Mouse (Mus musculus) stomach, embryonic 15.5 days (tissue): Measurements from ENCODE around the gene Atp11a. TPM values are rescaled to one million over a fixed set of nuclear protein-coding genes. Genes with fewer than 3 reads are reported as not detected.

Experiments used
- ATAC-seq: fragments of 200-750 bp; cut with Nextera tagmentation; 2 replicates; pipeline ENCODE4 v1.8.0; 2017; ENCODE audit warnings: low read depth, moderate number of reproducible peaks, moderate TSS enrichment; ENCODE audit not compliant: insufficient read depth, low FRiP score
- H3K27ac ChIP-seq: fragments of 300-500 bp; sonication (generic); 2 replicates; pipeline ENCODE4 v1.5.1; 2015; ENCODE audit warnings: mild to moderate bottlenecking, inconsistent platforms
- H3K27me3 ChIP-seq: fragments of 300-500 bp; sonication (generic); replicated peaks from 2 replicates; pipeline ENCODE4 v1.6.1; 2015; ENCODE audit warnings: inconsistent platforms
- H3K36me3 ChIP-seq: fragments of 300-500 bp; sonication (generic); 2 replicates; pipeline ENCODE4 v1.6.1; 2015; ENCODE audit warnings: inconsistent platforms
- H3K4me1 ChIP-seq: fragments of 300-500 bp; sonication (generic); 2 replicates; pipeline ENCODE4 v1.6.1; 2015; ENCODE audit warnings: inconsistent platforms
- H3K4me2 ChIP-seq: fragments of 300-500 bp; sonication (generic); 2 replicates; pipeline ENCODE4 v1.6.1; 2015; ENCODE audit warnings: mild to moderate bottlenecking, inconsistent platforms
- H3K4me3 ChIP-seq: fragments of 300-500 bp; sonication (generic); replicated peaks from 2 replicates; pipeline ENCODE4 v1.5.1; 2015; ENCODE audit warnings: inconsistent platforms
- H3K9ac ChIP-seq: fragments of 300-500 bp; sonication (generic); 2 replicates; pipeline ENCODE4 v1.6.1; 2015; ENCODE audit warnings: inconsistent platforms
- H3K9me3 ChIP-seq: fragments of 300-500 bp; sonication (generic); 2 replicates; pipeline ENCODE4 v1.6.1; 2016; ENCODE audit warnings: inconsistent platforms
- WGBS: fragments of 180-500 bp; shearing (Covaris S2); methylation state at CpG from one replicate; pipeline ENCODE4 v1.1.7; 2015; 5-methylcytosine and 5-hydroxymethylcytosine counted together
- polyA plus RNA-seq: library from polyadenylated mRNA; unstranded; fragments of >200 nt; fragmentation: Nextera tagmentation; extraction: Ambion mirVana; gene quantifications from 2 replicates; pipeline ENCODE4 v1.2.1, GENCODE M21; 2015

The Atp11a gene
- polyA plus RNA-seq, result 16.2 TPM in 2 replicates

GRCm38 (mm10) chr8:12756391-12757157 lies at the start of gene Atp11a:
Gene Atp11a, plus strand, starts transcription at chr8:12757014.
- Histone ChIP-seq H3K4me2 (peak within 1 kb of the TSS; percentile 81), H3K27ac (peak within 1 kb of the TSS; percentile 71), H3K9me3 (no peaks in the 10 kb centered on the region), H3K9ac (peak within 1 kb of the TSS; percentile 91), H3K4me1 (peaks cover 11% of the 10 kb centered on the region; the same call in 1 of the 2 replicates), H3K36me3 (no peaks in the 10 kb centered on the region), H3K4me3 (peak within 1 kb of the TSS; percentile 83), H3K27me3 (no peaks in the 10 kb centered on the region)
- WGBS, result 0% methylated on average over 38 of the region's 62 CpGs
- ATAC-seq, result peak; percentile 84

DNA sequence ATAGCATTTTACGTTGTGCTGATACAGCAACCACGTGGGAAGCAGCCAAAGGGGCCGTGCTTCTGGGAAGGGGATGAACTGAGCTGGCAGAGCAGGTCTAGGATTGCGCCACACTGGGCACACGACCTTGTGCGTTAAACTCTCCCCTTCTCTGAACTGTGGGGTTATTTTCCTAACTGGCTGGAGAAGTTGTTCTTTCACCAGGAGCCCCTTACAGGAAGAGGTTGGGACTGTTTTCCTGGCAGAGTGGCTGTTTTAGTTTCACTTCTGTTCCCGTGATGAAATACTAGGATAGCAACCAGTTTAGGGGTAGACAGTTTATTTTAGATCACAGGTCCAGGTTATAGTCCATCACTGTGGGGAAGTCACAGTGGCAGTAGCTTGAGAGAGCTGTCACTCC lies 45.2 kb upstream of the Atp11a start:
- Histone ChIP-seq H3K4me2 (no peak overlapping the region), H3K9me3 (no peaks in the 10 kb centered on the region), H3K4me1 (no peaks in the 10 kb centered on the region), H3K27ac (no peak overlapping the region), H3K4me3 (no peak overlapping the region), H3K27me3 (no peaks in the 10 kb centered on the region), H3K9ac (no peak overlapping the region), H3K36me3 (no peaks in the 10 kb centered on the region)
- 64% methylated on average over 7 of the region's 7 CpGs for WGBS
- ATAC-seq, result no peak

DNA sequence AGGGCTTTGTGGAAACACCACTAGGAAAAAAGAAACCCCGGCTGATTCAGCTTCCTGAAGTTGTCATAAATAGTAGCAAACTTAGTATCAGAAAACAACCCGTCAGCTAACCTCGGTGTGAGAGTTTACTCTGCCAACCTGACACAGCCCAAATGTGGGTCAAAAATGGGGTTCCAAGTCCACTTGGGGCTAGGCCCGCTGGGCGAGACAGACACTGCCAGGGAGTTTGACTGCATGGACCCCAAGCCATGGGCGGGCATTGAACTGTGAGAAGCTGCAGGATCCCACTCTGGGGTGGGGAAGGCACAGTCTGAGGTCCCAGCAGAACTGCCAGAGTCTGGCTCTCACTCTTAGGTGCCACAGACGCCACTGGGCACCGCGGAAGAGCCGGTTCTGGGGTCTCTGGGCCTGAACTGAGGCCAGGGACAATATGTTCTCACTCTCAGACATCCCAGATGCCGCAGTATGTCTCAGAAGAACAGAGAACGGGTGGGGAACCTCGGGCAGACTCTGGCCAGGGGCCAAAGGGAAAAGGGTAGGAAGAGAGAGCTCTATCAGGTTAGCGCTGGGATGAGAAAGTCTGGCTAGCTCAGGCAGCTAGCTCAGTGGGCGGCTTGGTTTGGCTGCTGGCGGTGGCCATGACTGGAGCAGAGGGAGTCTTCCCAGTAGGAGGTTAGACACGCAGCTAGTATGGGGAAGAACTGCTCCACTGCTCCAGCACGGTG lies 40.8 kb upstream of the Atp11a start:
- Histone ChIP-seq H3K4me3 (no peak overlapping the region), H3K9me3 (no peaks in the 10 kb centered on the region), H3K9ac (no peak overlapping the region), H3K4me2 (no peak overlapping the region), H3K36me3 (no peaks in the 10 kb centered on the region), H3K27me3 (no peaks in the 10 kb centered on the region), H3K4me1 (peaks cover 2% of the 10 kb centered on the region; the same call in 1 of the 2 replicates), H3K27ac (no peak overlapping the region)
- ATAC-seq, result no peak
- WGBS, result 82% methylated on average over 18 of the region's 18 CpGs

- 46% methylated on average over 9 of the region's 9 CpGs for WGBS
- Histone ChIP-seq H3K4me3 (no peak overlapping the region), H3K9me3 (no peaks in the 10 kb centered on the region), H3K4me2 (no peak overlapping the region), H3K36me3 (no peaks in the 10 kb centered on the region), H3K27me3 (no peaks in the 10 kb centered on the region), H3K4me1 (peaks cover 7% of the 10 kb centered on the region; the same call in 1 of the 2 replicates), H3K9ac (no peak overlapping the region), H3K27ac (no peak overlapping the region)
- 0 out of 2 replicates have a peak, but pooled peaks have one; percentile 18 for ATAC-seq
Measured at GRCm38 (mm10) chr8:12719091-12719490, 37.7 kb upstream of the Atp11a start.

DNA sequence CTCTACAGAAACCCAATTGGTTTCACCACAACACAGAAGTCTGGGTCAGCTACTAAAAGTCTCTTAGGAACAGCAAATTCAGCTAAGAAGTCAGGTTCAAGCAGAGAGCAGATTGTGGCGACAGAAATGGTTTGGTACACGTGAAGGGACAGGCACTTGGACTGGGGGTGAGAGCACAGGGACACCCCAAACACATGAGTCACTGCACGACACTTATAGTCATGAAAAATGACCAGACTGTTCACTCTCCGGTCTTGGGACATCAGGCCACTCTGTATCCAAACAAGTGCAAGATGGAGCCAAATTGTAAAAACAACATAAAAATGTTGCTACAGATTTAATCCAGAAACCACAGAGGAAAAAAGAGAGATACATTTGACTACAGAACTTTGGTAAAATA lies 28.2 kb upstream of the Atp11a start:
- no peak overlapping the region for H3K4me3 ChIP-seq
- no peaks in the 10 kb centered on the region for H3K36me3 ChIP-seq
- no peaks in the 10 kb centered on the region for H3K9me3 ChIP-seq
- no peak overlapping the region for H3K9ac ChIP-seq
- WGBS, result 58% methylated on average over 4 of the region's 4 CpGs
- no peak overlapping the region for H3K27ac ChIP-seq
- H3K27me3 ChIP-seq, result no peaks in the 10 kb centered on the region
- no peaks in the 10 kb centered on the region for H3K4me1 ChIP-seq
- ATAC-seq, result no peak
- H3K4me2 ChIP-seq, result no peak overlapping the region

- no peak overlapping the region for H3K27ac ChIP-seq
- H3K9me3 ChIP-seq, result no peaks in the 10 kb centered on the region
- no peak overlapping the region for H3K9ac ChIP-seq
- no peaks in the 10 kb centered on the region for H3K27me3 ChIP-seq
- H3K4me3 ChIP-seq, result no peak overlapping the region
- ATAC-seq, result no peak
- no peaks in the 10 kb centered on the region for H3K4me1 ChIP-seq
- no peak overlapping the region for H3K4me2 ChIP-seq
- no peaks in the 10 kb centered on the region for H3K36me3 ChIP-seq
- 67% methylated on average over 5 of the region's 5 CpGs for WGBS
Measured at GRCm38 (mm10) chr8:12730780-12731179, 26.0 kb upstream of the Atp11a start.

- no peak for ATAC-seq
- H3K9me3 ChIP-seq, result no peaks in the 10 kb centered on the region
- H3K27me3 ChIP-seq, result no peaks in the 10 kb centered on the region
- no peak overlapping the region for H3K27ac ChIP-seq
- H3K36me3 ChIP-seq, result no peaks in the 10 kb centered on the region
- no peak overlapping the region for H3K4me3 ChIP-seq
- 58% methylated on average over 6 of the region's 6 CpGs for WGBS
- no peaks in the 10 kb centered on the region for H3K4me1 ChIP-seq
- no peak overlapping the region for H3K4me2 ChIP-seq
- H3K9ac ChIP-seq, result no peak overlapping the region
Measured at GRCm38 (mm10) chr8:12732431-12732830, 24.4 kb upstream of the Atp11a start.

DNA sequence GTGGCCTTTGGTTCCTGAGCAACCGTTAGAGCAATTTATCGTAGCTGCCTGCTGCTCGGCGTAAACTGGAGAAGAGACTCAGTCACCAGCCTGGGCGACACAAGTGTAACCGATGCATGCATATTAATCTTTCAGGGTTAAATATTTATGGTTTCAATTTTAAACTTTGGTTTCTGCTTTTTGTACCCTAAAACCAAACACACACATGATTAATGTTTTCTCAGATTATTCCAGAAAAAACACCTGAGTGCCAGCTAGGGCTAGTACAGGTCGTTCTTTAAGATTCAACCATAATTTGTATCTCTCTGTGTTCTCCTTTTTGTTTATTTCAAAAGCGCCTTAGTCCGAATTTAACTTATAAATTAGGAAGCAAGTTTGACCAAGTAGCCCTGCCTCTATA lies 17.7 kb upstream of the Atp11a start:
- WGBS, result 53% methylated on average over 9 of the region's 9 CpGs

GRCm38 (mm10) chr8:12743390-12743789 lies 13.4 kb upstream of the Atp11a start:
- no peaks in the 10 kb centered on the region for H3K27me3 ChIP-seq
- H3K4me2 ChIP-seq, result no peak overlapping the region
- H3K9me3 ChIP-seq, result no peaks in the 10 kb centered on the region
- ATAC-seq, result no peak
- no peak overlapping the region for H3K27ac ChIP-seq
- no peak overlapping the region for H3K9ac ChIP-seq
- no peaks in the 10 kb centered on the region for H3K4me1 ChIP-seq
- no peak overlapping the region for H3K4me3 ChIP-seq
- 73% methylated on average over 4 of the region's 4 CpGs for WGBS
- H3K36me3 ChIP-seq, result no peaks in the 10 kb centered on the region

More for the DNA sequence above, 17.7 kb upstream of the Atp11a start:
- H3K4me2 ChIP-seq, result no peak overlapping the region
- no peak overlapping the region for H3K4me3 ChIP-seq
- H3K27ac ChIP-seq, result no peak overlapping the region
- H3K9me3 ChIP-seq, result no peaks in the 10 kb centered on the region
- ATAC-seq, result no peak
- no peaks in the 10 kb centered on the region for H3K27me3 ChIP-seq
- no peak overlapping the region for H3K9ac ChIP-seq
- H3K36me3 ChIP-seq, result no peaks in the 10 kb centered on the region
- H3K4me1 ChIP-seq, result no peaks in the 10 kb centered on the region

GRCm38 (mm10) chr8:12748183-12748582 lies 8.6 kb upstream of the Atp11a start:
- WGBS, result 92% methylated on average over 3 of the region's 3 CpGs
- H3K36me3 ChIP-seq, result no peaks in the 10 kb centered on the region
- ATAC-seq, result no peak
- no peaks in the 10 kb centered on the region for H3K4me1 ChIP-seq
- no peak overlapping the region for H3K9ac ChIP-seq
- no peak overlapping the region for H3K4me3 ChIP-seq
- H3K27me3 ChIP-seq, result no peaks in the 10 kb centered on the region
- H3K9me3 ChIP-seq, result no peaks in the 10 kb centered on the region
- no peak overlapping the region for H3K27ac ChIP-seq
- no peak overlapping the region for H3K4me2 ChIP-seq

DNA sequence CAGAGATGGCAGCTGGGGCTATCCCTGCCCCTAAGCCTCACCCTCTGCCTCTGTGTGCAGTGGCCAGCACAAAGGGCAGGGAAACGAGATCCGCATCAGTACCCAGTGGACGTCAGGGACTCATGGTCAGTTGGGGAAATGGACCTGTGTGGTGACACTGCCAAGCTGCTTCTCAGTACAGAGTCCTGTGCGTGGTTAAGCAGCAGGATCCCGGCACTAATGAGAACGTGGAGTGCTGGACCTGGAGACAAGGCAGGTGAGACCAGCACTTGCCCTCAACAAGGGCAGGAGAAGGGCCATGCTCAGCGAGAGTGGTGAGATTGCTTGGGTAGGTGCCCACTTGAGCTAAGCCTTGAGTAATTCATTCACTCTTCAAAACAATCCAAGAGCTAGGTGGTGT lies 7.7 kb upstream of the Atp11a start:
- H3K4me3 ChIP-seq, result no peak overlapping the region
- H3K27ac ChIP-seq, result no peak overlapping the region
- no peaks in the 10 kb centered on the region for H3K27me3 ChIP-seq
- no peak overlapping the region for H3K4me2 ChIP-seq
- no peaks in the 10 kb centered on the region for H3K4me1 ChIP-seq
- no peak for ATAC-seq
- no peak overlapping the region for H3K9ac ChIP-seq
- H3K36me3 ChIP-seq, result no peaks in the 10 kb centered on the region
- H3K9me3 ChIP-seq, result no peaks in the 10 kb centered on the region
- 78% methylated on average over 7 of the region's 7 CpGs for WGBS

GRCm38 (mm10) chr8:12753054-12753453 lies 3.8 kb upstream of the Atp11a start:
- 55% methylated on average over 6 of the region's 6 CpGs for WGBS
- H3K27me3 ChIP-seq, result no peaks in the 10 kb centered on the region
- no peak for ATAC-seq

More at GRCm38 (mm10) chr8:12753054-12753453, 3.8 kb upstream of the Atp11a start:
- H3K4me2 ChIP-seq, result no peak overlapping the region
- H3K4me1 ChIP-seq, result peaks cover 10% of the 10 kb centered on the region; the same call in 1 of the 2 replicates
- no peak overlapping the region for H3K27ac ChIP-seq
- H3K4me3 ChIP-seq, result no peak overlapping the region
- H3K36me3 ChIP-seq, result no peaks in the 10 kb centered on the region
- H3K9ac ChIP-seq, result no peak overlapping the region
- no peaks in the 10 kb centered on the region for H3K9me3 ChIP-seq
